Mouse (Mus musculus): ENCODE data around the gene Olfr648. TPM values are rescaled to one million over a fixed set of nuclear protein-coding genes. Genes with fewer than 3 reads are reported as not detected.

Gene Olfr648
- polyA plus RNA-seq, 1 experiment from 2014 or later, result 0.12 TPM

DNA sequence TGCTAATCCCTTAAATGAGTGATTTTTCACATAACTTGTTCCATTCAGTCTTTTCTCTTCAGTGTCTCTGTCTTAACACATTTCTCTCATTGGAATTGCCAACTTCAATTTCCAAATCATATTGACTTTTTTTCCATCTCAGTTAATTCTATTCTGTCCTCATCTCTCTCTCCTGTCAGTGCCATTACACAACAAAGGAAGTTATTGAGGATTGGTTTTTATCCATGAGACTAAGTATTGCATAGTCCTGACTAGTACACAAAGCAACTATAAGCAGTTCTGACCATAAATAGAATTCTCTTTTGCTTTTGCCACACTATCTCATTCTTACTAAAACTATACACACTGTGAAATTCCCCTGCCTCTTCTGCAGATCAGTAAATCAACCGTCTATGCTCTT lies 4.1 kb downstream of the Olfr648 start:
- Histone ChIP-seq H3K4me2 (replicated peaks; ENCODE audit: low read depth, low read length) (no peak overlapping the region), H3K9ac (ENCODE audit: low read depth, low read length) (no peak overlapping the region)
- WGBS, result 93% methylated on average over 1 of the region's 1 CpGs

DNA sequence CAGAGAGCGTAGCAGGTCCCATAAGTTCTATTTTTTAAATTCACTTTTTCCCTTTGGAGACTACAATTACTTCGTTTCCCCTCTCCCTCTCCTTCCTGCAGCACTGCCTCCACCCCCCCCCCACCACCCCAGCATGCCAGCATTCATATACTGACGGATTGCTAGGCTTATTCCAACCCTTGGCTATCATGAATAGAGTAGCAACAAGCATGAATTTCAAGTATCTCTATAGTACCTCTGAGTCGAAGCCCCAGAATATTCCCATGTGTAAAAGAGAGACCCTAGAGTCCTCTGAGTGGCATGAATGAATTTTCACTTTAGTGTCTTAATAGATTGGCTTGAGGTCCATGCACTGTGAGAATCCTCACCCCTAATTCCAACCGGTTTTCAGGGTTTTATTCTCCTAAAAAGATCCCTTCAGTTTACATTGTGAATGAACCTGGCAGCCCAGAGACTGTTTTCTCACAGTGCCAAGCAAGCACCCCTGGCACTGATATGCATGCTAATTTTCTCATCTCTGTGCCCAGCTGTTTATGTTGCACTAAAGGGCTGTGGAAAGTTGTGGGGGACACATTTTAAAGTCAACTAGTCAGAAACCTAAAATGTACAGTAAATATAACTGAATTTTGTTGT lies 4.7 kb downstream of the Olfr648 start:
- no peak overlapping the region for H3K4me3 ChIP-seq (ENCODE audit: low read length)
- 72% methylated on average over 5 of the region's 5 CpGs for WGBS
- no peak overlapping the region for H3K4me2 ChIP-seq (replicated peaks; ENCODE audit: low read depth, low read length)
- no peaks in the 10 kb centered on the region for H3K27me3 ChIP-seq (ENCODE audit: control insufficient read depth, insufficient read depth, low read length)
- H3K9ac ChIP-seq (ENCODE audit: low read depth, low read length), result no peak overlapping the region
- H3K9me3 ChIP-seq (ENCODE audit: control insufficient read depth, low read length), result no peaks in the 10 kb centered on the region
- ATAC-seq (ENCODE audit: low FRiP score, low TSS enrichment), result no peak
- H3K27ac ChIP-seq (ENCODE audit: low read depth, low read length), result no peak overlapping the region
- no peaks in the 10 kb centered on the region for H3K4me1 ChIP-seq (ENCODE audit: control insufficient read depth, insufficient read depth, low read length)
- H3K36me3 ChIP-seq (ENCODE audit: control insufficient read depth, insufficient read depth, low read length), result no peaks in the 10 kb centered on the region

More for the DNA sequence above, 4.1 kb downstream of the Olfr648 start:
- no peak for ATAC-seq (ENCODE audit: low FRiP score, low TSS enrichment)
- no peaks in the 10 kb centered on the region for H3K36me3 ChIP-seq (ENCODE audit: control insufficient read depth, insufficient read depth, low read length)
- no peaks in the 10 kb centered on the region for H3K27me3 ChIP-seq (ENCODE audit: control insufficient read depth, insufficient read depth, low read length)
- H3K27ac ChIP-seq (ENCODE audit: low read depth, low read length), result no peak overlapping the region
- H3K9me3 ChIP-seq (ENCODE audit: control insufficient read depth, low read length), result no peaks in the 10 kb centered on the region
- H3K4me1 ChIP-seq (ENCODE audit: control insufficient read depth, insufficient read depth, low read length), result no peaks in the 10 kb centered on the region
- H3K4me3 ChIP-seq (ENCODE audit: low read length), result no peak overlapping the region

GRCm38 (mm10) chr7:104175085-104175484 lies 8.1 kb downstream of the Olfr648 start:
- no peak overlapping the region for H3K9ac ChIP-seq (ENCODE audit: low read depth, low read length)
- 64% methylated on average over 1 of the region's 1 CpGs for WGBS
- H3K9me3 ChIP-seq (ENCODE audit: control insufficient read depth, low read length), result no peaks in the 10 kb centered on the region
- no peaks in the 10 kb centered on the region for H3K4me1 ChIP-seq (ENCODE audit: control insufficient read depth, insufficient read depth, low read length)
- H3K4me2 ChIP-seq (replicated peaks; ENCODE audit: low read depth, low read length), result no peak overlapping the region
- no peaks in the 10 kb centered on the region for H3K36me3 ChIP-seq (ENCODE audit: control insufficient read depth, insufficient read depth, low read length)
- H3K27ac ChIP-seq (ENCODE audit: low read depth, low read length), result no peak overlapping the region
- no peak overlapping the region for H3K4me3 ChIP-seq (ENCODE audit: low read length)
- H3K27me3 ChIP-seq (ENCODE audit: control insufficient read depth, insufficient read depth, low read length), result no peaks in the 10 kb centered on the region
- no peak for ATAC-seq (ENCODE audit: low FRiP score, low TSS enrichment)

DNA sequence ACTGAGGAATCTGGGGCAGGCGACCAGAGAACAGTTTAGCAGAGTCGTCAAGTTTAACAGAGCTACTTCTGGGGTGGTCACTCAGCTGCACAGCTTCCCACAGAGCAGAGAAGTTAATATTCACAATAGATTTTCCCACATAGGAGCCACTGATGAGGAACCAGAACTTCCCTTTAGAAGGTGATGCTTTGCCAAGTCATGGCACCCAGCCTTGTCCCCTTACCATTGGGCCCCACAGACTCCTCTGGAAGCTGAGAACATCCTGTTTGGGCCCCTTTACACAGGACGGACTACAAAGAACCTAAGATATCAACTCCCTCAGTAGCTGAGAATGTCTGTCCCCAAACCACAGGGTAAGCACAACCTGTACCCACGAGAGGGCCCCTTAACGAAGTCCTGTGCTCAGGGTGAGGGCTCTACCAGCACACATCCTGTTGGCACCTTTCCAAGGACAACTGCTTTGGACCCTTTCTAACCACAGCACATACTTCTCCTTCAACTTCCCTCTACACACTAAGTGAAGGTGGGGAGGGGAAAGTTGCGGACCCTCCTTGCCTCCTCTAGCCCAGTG lies 13.5 kb downstream of the Olfr648 start:
- Histone ChIP-seq H3K36me3 (ENCODE audit: control insufficient read depth, insufficient read depth, low read length) (no peaks in the 10 kb centered on the region), H3K27ac (ENCODE audit: low read depth, low read length) (no peak overlapping the region), H3K4me2 (replicated peaks; ENCODE audit: low read depth, low read length) (no peak overlapping the region), H3K27me3 (ENCODE audit: control insufficient read depth, insufficient read depth, low read length) (no peaks in the 10 kb centered on the region), H3K4me1 (ENCODE audit: control insufficient read depth, insufficient read depth, low read length) (no peaks in the 10 kb centered on the region), H3K4me3 (ENCODE audit: low read length) (no peak overlapping the region), H3K9ac (ENCODE audit: low read depth, low read length) (no peak overlapping the region), H3K9me3 (ENCODE audit: control insufficient read depth, low read length) (no peaks in the 10 kb centered on the region)
- WGBS, result 63% methylated on average over 6 of the region's 6 CpGs
- ATAC-seq (ENCODE audit: low FRiP score, low TSS enrichment), result no peak

DNA sequence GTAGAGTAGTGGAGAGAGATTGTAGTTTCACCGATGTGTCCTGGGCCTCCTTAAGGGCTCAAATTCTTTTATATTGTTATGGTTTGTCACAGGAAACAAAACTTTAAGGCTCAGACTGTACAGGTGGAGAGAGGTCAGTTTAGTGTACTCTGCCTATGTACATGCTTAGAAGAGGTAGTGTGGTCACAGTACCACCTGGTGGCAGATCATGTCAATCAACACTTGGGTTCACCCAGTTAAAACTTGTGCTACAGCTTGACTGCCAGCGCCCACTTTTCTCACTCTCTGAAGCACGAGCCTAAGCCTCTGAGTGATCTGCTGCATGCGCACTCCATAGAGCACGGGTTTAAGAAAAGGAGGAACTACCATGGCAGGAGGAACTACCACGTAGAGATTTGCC lies 16.1 kb downstream of the Olfr648 start:
- Histone ChIP-seq H3K9me3 (ENCODE audit: control insufficient read depth, low read length) (no peaks in the 10 kb centered on the region), H3K27ac (ENCODE audit: low read depth, low read length) (no peak overlapping the region), H3K9ac (ENCODE audit: low read depth, low read length) (no peak overlapping the region), H3K4me1 (ENCODE audit: control insufficient read depth, insufficient read depth, low read length) (no peaks in the 10 kb centered on the region), H3K4me3 (ENCODE audit: low read length) (no peak overlapping the region), H3K36me3 (ENCODE audit: control insufficient read depth, insufficient read depth, low read length) (no peaks in the 10 kb centered on the region), H3K27me3 (ENCODE audit: control insufficient read depth, insufficient read depth, low read length) (no peaks in the 10 kb centered on the region), H3K4me2 (replicated peaks; ENCODE audit: low read depth, low read length) (no peak overlapping the region)
- 87% methylated on average over 6 of the region's 6 CpGs for WGBS
- ATAC-seq (ENCODE audit: low FRiP score, low TSS enrichment), result no peak

DNA sequence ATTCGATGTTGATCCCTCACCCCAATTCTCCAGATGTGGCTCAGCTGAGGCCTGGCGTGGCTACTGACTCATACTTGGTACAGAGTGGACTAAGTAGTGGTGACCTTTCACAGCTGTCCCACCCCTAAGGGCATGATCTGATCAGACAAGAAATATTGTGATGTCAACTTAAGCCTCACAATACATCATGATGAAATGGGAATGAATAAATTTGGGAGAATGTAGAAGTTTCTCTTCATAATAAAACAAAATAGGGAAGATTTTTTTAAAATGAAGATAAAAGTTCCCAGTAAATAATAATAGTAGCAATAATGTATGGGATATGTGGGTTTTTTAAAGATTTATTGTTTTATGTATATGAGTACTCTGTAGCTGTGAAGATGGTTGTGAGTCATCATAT lies 32.7 kb downstream of the Olfr648 start, which contains the start of gene Ubqlnl:
Ubqlnl (minus strand) TSS at position 101 of the 400 bp plus-strand sequence.
- WGBS, result 90% methylated on average over 2 of the region's 2 CpGs
- no peaks in the 10 kb centered on the region for H3K9me3 ChIP-seq (ENCODE audit: control insufficient read depth, low read length)
- H3K9ac ChIP-seq (ENCODE audit: low read depth, low read length), result no peak within 1 kb of the TSS
- H3K4me2 ChIP-seq (replicated peaks; ENCODE audit: low read depth, low read length), result no peak within 1 kb of the TSS
- no peak for ATAC-seq (ENCODE audit: low FRiP score, low TSS enrichment)
- H3K36me3 ChIP-seq (ENCODE audit: control insufficient read depth, insufficient read depth, low read length), result no peaks in the 10 kb centered on the region
- no peak within 1 kb of the TSS for H3K27ac ChIP-seq (ENCODE audit: low read depth, low read length)
- H3K4me3 ChIP-seq (ENCODE audit: low read length), result no peak within 1 kb of the TSS
- H3K4me1 ChIP-seq (ENCODE audit: control insufficient read depth, insufficient read depth, low read length), result no peaks in the 10 kb centered on the region
- H3K27me3 ChIP-seq (ENCODE audit: control insufficient read depth, insufficient read depth, low read length), result no peaks in the 10 kb centered on the region

DNA sequence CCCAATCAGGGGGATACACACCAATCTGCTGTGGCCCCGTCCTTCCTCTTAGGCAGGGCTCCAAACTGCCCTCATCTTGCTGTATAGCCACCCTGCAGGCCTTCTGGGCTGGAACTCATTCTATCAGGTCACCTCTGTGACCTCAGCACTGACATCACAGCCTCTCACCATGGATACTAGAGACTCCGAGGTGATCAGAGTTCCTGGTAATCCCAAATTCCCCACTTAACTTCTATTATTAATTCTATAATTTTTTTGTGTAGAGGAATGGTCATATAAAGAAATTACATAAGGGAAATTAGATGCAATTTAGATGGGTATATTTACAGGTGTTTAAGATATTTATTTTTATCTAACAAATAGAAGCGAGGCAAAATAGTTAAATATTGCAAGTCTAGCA lies 40.0 kb downstream of the Olfr648 start, which contains the start of gene Ubqln3:
Ubqln3 (minus strand) TSS at position 101 of the 400 bp plus-strand sequence.
- ATAC-seq (ENCODE audit: low FRiP score, low TSS enrichment), result no peak
- Histone ChIP-seq H3K36me3 (ENCODE audit: control insufficient read depth, insufficient read depth, low read length) (no peaks in the 10 kb centered on the region), H3K27me3 (ENCODE audit: control insufficient read depth, insufficient read depth, low read length) (no peaks in the 10 kb centered on the region), H3K4me2 (replicated peaks; ENCODE audit: low read depth, low read length) (no peak within 1 kb of the TSS), H3K9ac (ENCODE audit: low read depth, low read length) (no peak within 1 kb of the TSS), H3K4me3 (ENCODE audit: low read length) (no peak within 1 kb of the TSS), H3K27ac (ENCODE audit: low read depth, low read length) (no peak within 1 kb of the TSS), H3K9me3 (ENCODE audit: control insufficient read depth, low read length) (no peaks in the 10 kb centered on the region), H3K4me1 (ENCODE audit: control insufficient read depth, insufficient read depth, low read length) (no peaks in the 10 kb centered on the region)
- 75% methylated on average over 3 of the region's 3 CpGs for WGBS

- no peak within 1 kb of the TSS for H3K27ac ChIP-seq (ENCODE audit: low read depth, low read length)
- no peak within 1 kb of the TSS for H3K9ac ChIP-seq (ENCODE audit: low read depth, low read length)
- no peaks in the 10 kb centered on the region for H3K4me1 ChIP-seq (ENCODE audit: control insufficient read depth, insufficient read depth, low read length)
- no peaks in the 10 kb centered on the region for H3K27me3 ChIP-seq (ENCODE audit: control insufficient read depth, insufficient read depth, low read length)
- 87% methylated on average over 5 of the region's 5 CpGs for WGBS
- no peak for ATAC-seq (ENCODE audit: low FRiP score, low TSS enrichment)
- H3K4me2 ChIP-seq (replicated peaks; ENCODE audit: low read depth, low read length), result no peak within 1 kb of the TSS
- no peaks in the 10 kb centered on the region for H3K9me3 ChIP-seq (ENCODE audit: control insufficient read depth, low read length)
- no peaks in the 10 kb centered on the region for H3K36me3 ChIP-seq (ENCODE audit: control insufficient read depth, insufficient read depth, low read length)
- H3K4me3 ChIP-seq (ENCODE audit: low read length), result no peak within 1 kb of the TSS
Measured at GRCm38 (mm10) chr7:104137305-104137704, 45.9 kb downstream of the Olfr648 start, which contains the start of gene Olfr643. TSS of gene Olfr643 (minus strand) at chr7:104137405.

DNA sequence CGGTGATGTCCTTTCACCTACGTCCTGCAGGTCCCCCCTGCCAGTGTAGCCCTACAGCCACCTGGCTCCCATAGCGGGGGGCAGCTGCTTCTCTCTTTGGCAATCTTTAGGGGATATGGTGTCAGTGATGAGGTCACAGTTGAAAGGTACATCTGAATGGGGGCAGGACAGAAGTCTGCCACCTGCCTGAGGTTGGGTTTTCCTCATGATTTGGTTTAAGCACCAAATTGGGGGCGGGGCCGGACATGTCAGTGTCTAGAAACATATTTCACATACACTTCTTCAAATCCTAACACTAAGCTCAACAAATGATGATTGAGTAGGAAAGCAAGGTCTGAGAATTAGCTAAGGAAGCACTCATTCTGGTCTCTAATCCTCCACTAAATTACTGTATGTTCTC lies 53.5 kb downstream of the Olfr648 start, which contains the start of gene Ubqln5:
Ubqln5 (minus strand) TSS at position 101 of the 400 bp plus-strand sequence.
- no peak within 1 kb of the TSS for H3K4me2 ChIP-seq (replicated peaks; ENCODE audit: low read depth, low read length)
- no peak for ATAC-seq (ENCODE audit: low FRiP score, low TSS enrichment)
- no peaks in the 10 kb centered on the region for H3K4me1 ChIP-seq (ENCODE audit: control insufficient read depth, insufficient read depth, low read length)
- no peaks in the 10 kb centered on the region for H3K9me3 ChIP-seq (ENCODE audit: control insufficient read depth, low read length)
- no peak within 1 kb of the TSS for H3K27ac ChIP-seq (ENCODE audit: low read depth, low read length)
- H3K4me3 ChIP-seq (ENCODE audit: low read length), result no peak within 1 kb of the TSS
- 87% methylated on average over 5 of the region's 5 CpGs for WGBS
- no peak within 1 kb of the TSS for H3K9ac ChIP-seq (ENCODE audit: low read depth, low read length)
- no peaks in the 10 kb centered on the region for H3K36me3 ChIP-seq (ENCODE audit: control insufficient read depth, insufficient read depth, low read length)
- no peaks in the 10 kb centered on the region for H3K27me3 ChIP-seq (ENCODE audit: control insufficient read depth, insufficient read depth, low read length)
